Mouse (Mus musculus) liver, embryonic 16.5 days (tissue): ENCODE data around the gene Lsm7. TPM values are rescaled to one million over a fixed set of nuclear protein-coding genes. Genes with fewer than 3 reads are reported as not detected.
A peak's percentile ranks its signal among the peaks of the same experiment; 100 is the strongest.

Experiments
- ATAC-seq: fragments of 200-750 bp; cut with Nextera tagmentation; 2 replicates; pipeline ENCODE4 v1.8.0; 2017; ENCODE audit warnings: low read depth, mild to moderate bottlenecking, moderate number of reproducible peaks, moderate library complexity
- H3K27ac ChIP-seq: fragments of 300-500 bp; sonication (generic); 2 replicates; pipeline ENCODE4 v1.5.1; 2014; ENCODE audit warnings: mild to moderate bottlenecking, low read length
- H3K27me3 ChIP-seq: fragments of 300-500 bp; sonication (generic); 2 replicates; pipeline ENCODE4 v1.6.1; 2014; ENCODE audit warnings: low read depth, low read length, mixed read lengths; ENCODE audit not compliant: control insufficient read depth, insufficient read depth
- H3K36me3 ChIP-seq: fragments of 300-500 bp; sonication (generic); 2 replicates; pipeline ENCODE4 v1.6.1; 2014; ENCODE audit warnings: mild to moderate bottlenecking; ENCODE audit not compliant: control insufficient read depth, insufficient read depth
- H3K4me1 ChIP-seq: fragments of 300-500 bp; sonication (generic); 2 replicates; pipeline ENCODE4 v1.6.1; 2014; ENCODE audit warnings: low read depth, low read length, mixed read lengths; ENCODE audit not compliant: control insufficient read depth
- H3K4me2 ChIP-seq: fragments of 300-500 bp; sonication (generic); 2 replicates; pipeline ENCODE4 v1.6.1; 2014; ENCODE audit warnings: low read depth, low read length, mixed read lengths
- H3K4me3 ChIP-seq: fragments of 300-500 bp; sonication (generic); 2 replicates; pipeline ENCODE4 v1.5.1; 2014; ENCODE audit warnings: low read depth, mild to moderate bottlenecking, low read length
- H3K9ac ChIP-seq: fragments of 300-500 bp; sonication (generic); 2 replicates; pipeline ENCODE4 v1.6.1; 2014; ENCODE audit warnings: low read depth, low read length
- H3K9me3 ChIP-seq: fragments of 300-500 bp; sonication (generic); replicated peaks from 2 replicates; pipeline ENCODE4 v1.6.1; 2016; ENCODE audit warnings: low read length; ENCODE audit not compliant: control insufficient read depth
- WGBS: fragments of 180-500 bp; shearing (Covaris S2); extraction: QIAGEN DNeasy Blood & Tissue Kit; methylation state at CpG from one replicate; pipeline ENCODE4 v1.1.7; 2014; ENCODE audit not compliant: insufficient replicate concordance; 5-methylcytosine and 5-hydroxymethylcytosine counted together
- polyA plus RNA-seq: library from polyadenylated mRNA; unstranded; fragments of >200 nt; fragmentation: Nextera tagmentation; extraction: Ambion mirVana; gene quantifications from 2 replicates; pipeline ENCODE4 v1.2.1, GENCODE M21; 2015

The Lsm7 gene
- polyA plus RNA-seq, 1 experiment from 2014 or later, result 92.5 TPM

GRCm38 (mm10) chr10:80858350-80858935, 3.4 kb upstream of the Lsm7 start:
- Histone ChIP-seq H3K9me3 (no peaks in the 10 kb centered on the region), H3K4me1 (peaks cover 76% of the 10 kb centered on the region), H3K27ac (peak overlapping the region; percentile 99), H3K27me3 (no peaks in the 10 kb centered on the region), H3K36me3 (peaks cover 22% of the 10 kb centered on the region), H3K4me2 (peak overlapping the region; percentile 96), H3K4me3 (peak overlapping the region; percentile 96), H3K9ac (peak overlapping the region; percentile 98)
- 21% methylated on average over 7 of the region's 7 CpGs for whole genome bisulfite sequencing
- ATAC-seq, result peak; percentile 85

DNA sequence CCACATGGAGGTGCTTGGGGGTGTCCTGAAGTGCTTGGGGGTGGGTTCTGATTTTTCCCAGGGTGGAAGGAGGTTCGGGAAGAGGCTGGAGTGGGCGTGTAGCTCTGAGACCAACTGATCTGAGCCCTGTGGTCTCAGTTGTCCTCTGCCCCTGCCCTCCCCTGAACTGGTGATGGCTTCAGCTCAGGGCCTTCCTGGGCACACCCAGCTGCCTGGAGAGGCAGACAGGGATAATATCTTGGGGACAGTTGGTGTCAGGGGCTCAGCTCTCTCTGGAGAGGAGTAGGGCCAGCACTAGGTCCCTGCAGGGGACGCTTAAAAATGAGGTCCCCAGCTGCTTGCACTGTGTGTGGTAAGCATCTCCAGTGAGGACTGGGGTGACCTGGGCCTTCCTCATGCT, 2.8 kb upstream of the Lsm7 start:
- Histone ChIP-seq H3K27me3 (no peaks in the 10 kb centered on the region), H3K27ac (peak overlapping the region; percentile 99), H3K36me3 (peaks cover 19% of the 10 kb centered on the region), H3K4me1 (peaks cover 72% of the 10 kb centered on the region), H3K9me3 (no peaks in the 10 kb centered on the region), H3K4me3 (peak overlapping the region; percentile 96), H3K4me2 (peak overlapping the region; percentile 96), H3K9ac (peak overlapping the region; percentile 98)
- ATAC-seq, result peak; percentile 73
- 28% methylated on average over 3 of the region's 3 CpGs for WGBS

- H3K4me3 ChIP-seq, result peak overlapping the region; percentile 96
- peak overlapping the region; percentile 98 for H3K9ac ChIP-seq
- no peaks in the 10 kb centered on the region for H3K27me3 ChIP-seq
- peak overlapping the region; percentile 99 for H3K27ac ChIP-seq
- H3K36me3 ChIP-seq, result peaks cover 17% of the 10 kb centered on the region
- no peak for ATAC-seq
- WGBS, result 38% methylated on average over 8 of the region's 8 CpGs
- H3K9me3 ChIP-seq, result no peaks in the 10 kb centered on the region
- H3K4me2 ChIP-seq, result peak overlapping the region; percentile 96
- peaks cover 67% of the 10 kb centered on the region for H3K4me1 ChIP-seq
These were observed 2.4 kb upstream of the Lsm7 start for GRCm38 (mm10) chr10:80857386-80857785.

GRCm38 (mm10) chr10:80856908-80857307, 1.9 kb upstream of the Lsm7 start:
- peaks cover 16% of the 10 kb centered on the region for H3K36me3 ChIP-seq
- peaks cover 62% of the 10 kb centered on the region for H3K4me1 ChIP-seq
- H3K9me3 ChIP-seq, result no peaks in the 10 kb centered on the region
- ATAC-seq, result peak; percentile 38
- WGBS, result 38% methylated on average over 5 of the region's 5 CpGs
- H3K27me3 ChIP-seq, result no peaks in the 10 kb centered on the region
- H3K27ac ChIP-seq, result peak overlapping the region; percentile 99
- peak overlapping the region; percentile 96 for H3K4me3 ChIP-seq
- peak overlapping the region; percentile 96 for H3K4me2 ChIP-seq
- peak overlapping the region; percentile 98 for H3K9ac ChIP-seq

GRCm38 (mm10) chr10:80856267-80856666, 1.3 kb upstream of the Lsm7 start:
- H3K27me3 ChIP-seq, result no peaks in the 10 kb centered on the region
- H3K9me3 ChIP-seq, result no peaks in the 10 kb centered on the region
- H3K36me3 ChIP-seq, result peaks cover 16% of the 10 kb centered on the region
- H3K4me3 ChIP-seq, result peak overlapping the region; percentile 96
- no peak for ATAC-seq
- 32% methylated on average over 3 of the region's 3 CpGs for WGBS
- peak overlapping the region; percentile 99 for H3K27ac ChIP-seq
- peak overlapping the region; percentile 98 for H3K9ac ChIP-seq
- peaks cover 56% of the 10 kb centered on the region for H3K4me1 ChIP-seq
- peak overlapping the region; percentile 96 for H3K4me2 ChIP-seq

DNA sequence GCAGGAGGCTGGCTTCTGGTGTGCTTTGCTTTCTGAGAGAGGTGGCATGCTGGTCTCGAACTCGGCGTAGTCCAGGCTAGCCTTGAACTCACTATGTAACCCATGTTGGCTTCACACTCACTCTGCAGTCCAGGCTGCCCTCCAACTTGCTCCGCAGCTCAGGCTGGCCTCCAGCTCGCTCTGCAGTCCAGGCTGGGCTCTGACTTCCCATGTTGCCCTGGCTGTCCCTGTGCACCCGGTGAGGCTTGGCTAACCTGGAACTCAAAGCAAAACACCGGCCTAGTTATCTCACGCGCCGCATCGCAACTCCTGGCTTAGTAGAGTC, 702 bp upstream of the Lsm7 start:
- H3K9ac ChIP-seq, result peak overlapping the region; percentile 98
- ATAC-seq, result no peak
- no peaks in the 10 kb centered on the region for H3K9me3 ChIP-seq
- H3K4me2 ChIP-seq, result peak overlapping the region; percentile 96
- H3K27ac ChIP-seq, result peak overlapping the region; percentile 99
- H3K4me3 ChIP-seq, result peak overlapping the region; percentile 96
- no peaks in the 10 kb centered on the region for H3K27me3 ChIP-seq
- peaks cover 50% of the 10 kb centered on the region for H3K4me1 ChIP-seq
- 8% methylated on average over 11 of the region's 11 CpGs for WGBS
- peaks cover 17% of the 10 kb centered on the region for H3K36me3 ChIP-seq

DNA sequence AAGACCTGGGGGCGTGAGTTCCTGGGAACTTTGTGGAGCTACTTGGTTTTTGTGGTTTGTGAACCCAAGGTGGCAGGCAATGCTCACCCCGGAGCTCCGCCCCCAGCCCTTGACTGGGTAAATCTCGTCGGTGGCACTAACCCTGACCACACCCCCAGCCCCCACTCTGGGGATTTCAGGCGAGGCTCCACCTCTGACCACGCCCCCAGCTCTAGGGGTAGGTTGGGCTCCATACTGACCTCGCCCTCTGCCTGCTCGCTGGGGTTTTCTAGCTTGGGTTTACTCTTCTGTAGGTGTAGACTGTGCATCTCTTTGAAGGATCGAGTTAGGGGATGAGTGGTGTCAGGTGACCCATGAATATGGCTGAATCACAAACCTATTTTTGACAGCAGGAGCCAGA, 6.4 kb downstream of the Lsm7 start:
- H3K9ac ChIP-seq, result no peak overlapping the region
- H3K27me3 ChIP-seq, result peaks cover 24% of the 10 kb centered on the region
- peaks cover 17% of the 10 kb centered on the region for H3K36me3 ChIP-seq
- H3K4me1 ChIP-seq, result peaks cover 14% of the 10 kb centered on the region
- peak; percentile 78 for ATAC-seq
- 2% methylated on average over 10 of the region's 10 CpGs for whole genome bisulfite sequencing
- H3K4me3 ChIP-seq, result no peak overlapping the region
- no peak overlapping the region for H3K27ac ChIP-seq
- no peak overlapping the region for H3K4me2 ChIP-seq
- H3K9me3 ChIP-seq, result no peaks in the 10 kb centered on the region

- no peak overlapping the region for H3K4me2 ChIP-seq
- peaks cover 49% of the 10 kb centered on the region for H3K27me3 ChIP-seq
- H3K9ac ChIP-seq, result no peak overlapping the region
- ATAC-seq, result no peak
- no peak overlapping the region for H3K4me3 ChIP-seq
- H3K27ac ChIP-seq, result no peak overlapping the region
- peaks cover 11% of the 10 kb centered on the region for H3K4me1 ChIP-seq
- H3K36me3 ChIP-seq, result no peaks in the 10 kb centered on the region
- H3K9me3 ChIP-seq, result no peaks in the 10 kb centered on the region
- WGBS, result 73% methylated on average over 12 of the region's 12 CpGs
These were observed 9.3 kb downstream of the Lsm7 start for GRCm38 (mm10) chr10:80845732-80846131.

DNA sequence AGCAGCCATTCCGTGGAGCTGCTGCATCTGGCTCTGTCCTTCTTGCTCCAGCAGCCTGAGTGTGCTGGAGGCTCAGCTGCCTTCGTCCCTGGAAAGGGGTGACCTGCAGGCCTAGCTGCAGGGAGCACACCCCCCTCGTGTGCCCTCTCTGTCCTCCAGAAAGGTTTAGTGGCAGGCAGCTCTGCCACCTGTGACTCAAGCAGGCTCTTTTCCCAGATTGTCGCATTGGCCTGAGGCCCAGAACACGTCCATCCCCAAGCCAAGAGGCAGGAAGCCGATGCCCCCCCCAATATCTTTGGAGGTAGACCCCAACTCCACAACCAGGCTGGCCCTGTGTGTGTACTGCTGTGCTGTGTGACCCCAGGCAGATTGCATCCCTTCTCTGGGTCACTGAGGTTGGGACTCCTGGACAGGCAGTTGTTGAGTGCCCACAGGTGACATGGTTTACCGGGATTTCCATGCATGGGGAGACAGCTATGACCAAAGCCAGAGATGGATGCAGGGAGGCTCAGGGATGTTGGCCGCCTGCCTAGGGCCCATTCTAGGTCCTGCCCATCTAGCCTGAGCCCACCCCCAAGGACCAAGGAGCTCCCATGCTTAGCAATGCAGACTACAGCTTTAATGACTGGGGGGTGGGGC, 9.8 kb downstream of the Lsm7 start:
- Histone ChIP-seq H3K27me3 (peaks cover 55% of the 10 kb centered on the region), H3K4me1 (peaks cover 11% of the 10 kb centered on the region), H3K4me3 (no peak overlapping the region), H3K4me2 (no peak overlapping the region), H3K27ac (no peak overlapping the region), H3K9ac (no peak overlapping the region), H3K9me3 (no peaks in the 10 kb centered on the region), H3K36me3 (no peaks in the 10 kb centered on the region)
- no peak for ATAC-seq
- WGBS, result 54% methylated on average over 8 of the region's 8 CpGs
